Mouse (Mus musculus): ENCODE data around the gene Rcbtb2.

DNA sequence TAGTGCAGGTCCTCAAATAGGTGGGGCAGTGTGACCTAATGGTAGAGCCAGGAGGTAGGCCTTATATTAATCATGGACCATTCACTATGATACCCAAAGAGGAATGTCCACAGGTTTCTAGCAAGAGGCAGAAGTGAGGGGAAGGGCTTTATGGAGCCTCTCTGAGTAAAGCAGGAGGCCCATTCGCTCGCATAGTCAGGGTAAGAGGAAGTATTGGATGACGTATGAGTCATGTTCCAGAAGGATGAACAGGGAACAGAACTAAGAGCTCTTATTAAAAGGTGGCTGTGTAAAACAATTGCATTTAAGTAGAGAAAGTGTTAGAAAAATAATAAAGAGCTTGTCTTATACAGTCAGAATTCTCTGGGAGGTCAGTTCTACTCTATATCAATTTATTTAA, 57.8 kb downstream of the Rcbtb2 start:
- TF ChIP-seq CTCF (conservative IDR thresholded peaks at IDR 0.05; ENCODE audit: low read length) = no peak
- no peak for TF ChIP-seq POU5F1 (IDR thresholded peaks at IDR 0.05; ENCODE audit: borderline replicate concordance, low read length)
- TF ChIP-seq NANOG (IDR thresholded peaks at IDR 0.05; ENCODE audit: borderline replicate concordance, low read length) = no peak

Measured in E14TG2a.4 (cell line).